Mouse (Mus musculus): ENCODE data around the gene Pds5b.
"Not testable (repeated sequence)": the region's sequence is repeated elsewhere in the genome, so short reads cannot be mapped to it uniquely, and the experiment has no call there.

Pds5b gene

DNA sequence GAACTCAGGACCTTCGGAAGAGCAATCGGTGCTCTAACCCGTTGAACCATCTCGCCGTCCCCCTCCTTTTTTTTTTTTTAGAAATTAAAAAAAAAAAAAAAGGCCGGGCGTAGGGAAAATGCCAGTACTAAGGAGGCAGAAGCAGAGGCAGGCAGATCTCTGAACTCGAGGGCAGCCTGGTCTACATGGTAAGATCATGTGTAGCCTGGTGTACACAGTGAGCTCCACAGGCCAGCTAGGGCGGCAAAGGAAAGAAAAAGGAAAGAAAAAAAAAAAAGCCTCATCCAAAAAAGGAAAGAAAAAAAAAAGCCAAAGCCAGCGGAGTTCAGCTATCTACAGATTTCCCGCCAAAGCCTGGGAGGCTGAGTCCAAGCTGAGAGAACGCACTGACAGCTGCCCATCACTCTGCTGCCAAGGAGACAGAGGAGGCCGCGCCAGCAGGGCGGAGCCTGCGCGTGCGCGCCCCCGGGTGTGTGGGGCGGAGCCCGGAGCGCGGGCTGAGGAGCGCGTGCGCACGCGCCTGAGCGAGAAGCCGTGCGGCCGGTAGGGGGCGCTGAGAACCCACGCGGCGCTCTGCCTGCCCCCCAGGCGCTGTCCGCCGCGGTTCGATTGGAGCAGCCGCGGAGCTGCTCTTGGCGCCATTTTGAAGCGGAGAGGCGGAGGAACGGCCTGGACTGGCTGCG, at the start of gene Pds5b:
Gene Pds5b (plus strand): TSS at position 587 of the 683 bp plus-strand sequence.
- DNase-seq (ENCODE audit: low spot score in 2 of 2), result peak; percentile 84 to 92

DNA sequence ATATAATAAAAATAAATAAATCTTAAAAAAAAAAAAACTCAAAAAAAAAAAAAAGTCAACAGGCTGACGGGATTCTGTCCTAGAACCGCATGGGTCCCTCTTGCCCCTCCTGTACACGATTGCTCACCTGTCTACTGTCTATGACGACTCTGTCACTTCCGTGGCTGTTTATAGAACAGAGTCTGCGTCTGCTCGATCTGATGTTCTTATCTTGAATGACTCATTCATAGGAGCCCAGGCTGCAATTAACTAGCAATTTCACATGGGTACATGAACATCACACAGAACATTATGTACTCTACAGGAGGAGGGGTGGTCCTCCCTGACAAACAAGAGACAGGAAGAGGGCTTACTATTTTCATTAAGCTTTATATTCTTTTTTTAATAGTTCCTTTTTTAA, 48.0 kb upstream of the Pds5b start:
- no peak for DNase-seq (ENCODE audit: low spot score in 2 of 2)

DNA sequence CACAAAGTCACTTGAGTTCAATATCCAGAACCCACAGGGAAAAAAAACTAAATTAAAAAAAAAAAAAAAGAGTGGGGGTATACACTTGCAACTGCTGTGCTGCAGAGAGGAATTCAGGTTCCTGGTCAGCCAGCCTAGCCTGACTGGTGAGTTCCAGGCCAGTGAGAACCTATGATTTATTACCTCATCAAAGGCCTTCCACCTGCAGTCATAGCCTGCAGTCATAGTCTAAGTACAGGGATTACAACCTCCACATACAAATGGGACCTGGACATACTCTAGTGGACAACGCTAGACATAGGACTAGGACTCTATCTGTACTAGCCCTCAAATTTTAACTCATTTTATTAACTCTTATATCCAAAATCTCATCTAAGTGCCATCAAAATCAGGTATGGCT, 44.3 kb upstream of the Pds5b start:
- no peak for DNase-seq (ENCODE audit: low spot score in 2 of 2)

DNA sequence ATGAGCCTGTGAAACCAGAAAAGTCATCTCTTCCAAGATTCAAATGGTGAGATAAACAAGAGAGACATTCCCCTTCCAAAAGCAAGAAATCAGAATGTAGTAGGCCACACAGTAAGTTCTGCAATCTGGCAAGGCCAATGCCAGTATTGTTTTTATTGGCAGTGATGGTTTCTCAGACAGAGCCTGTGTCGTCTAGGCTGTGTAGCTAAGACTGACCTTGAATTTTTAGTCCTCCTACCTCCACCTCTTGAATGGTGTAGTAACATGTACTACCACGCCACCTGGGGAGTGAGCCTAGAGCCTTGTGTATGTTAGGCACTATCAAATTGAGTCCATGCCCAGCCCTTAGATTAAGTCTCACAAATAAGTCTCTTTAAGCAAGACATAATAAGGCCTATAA, 43.8 kb upstream of the Pds5b start:
- no peak for DNase-seq (ENCODE audit: low spot score in 2 of 2)

DNA sequence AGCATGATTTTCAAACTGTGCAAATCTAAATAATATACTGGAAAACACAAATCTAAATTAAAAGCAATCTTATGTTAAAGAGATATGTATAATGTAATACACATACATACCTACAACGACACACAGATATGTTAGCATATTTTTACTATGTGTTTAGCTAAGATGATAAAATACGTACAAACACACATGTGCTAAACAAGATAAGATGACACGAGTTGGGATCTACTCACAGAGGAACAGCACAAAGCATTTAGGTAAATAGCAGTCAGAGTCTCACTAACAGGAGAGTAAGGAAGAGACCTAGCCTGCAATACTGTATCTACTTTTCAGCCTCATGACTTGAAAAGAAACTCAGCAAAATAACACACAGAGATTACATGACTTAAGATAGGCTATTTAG, 32.1 kb upstream of the Pds5b start:
- DNase-seq (ENCODE audit: low spot score in 2 of 2), result no peak

DNA sequence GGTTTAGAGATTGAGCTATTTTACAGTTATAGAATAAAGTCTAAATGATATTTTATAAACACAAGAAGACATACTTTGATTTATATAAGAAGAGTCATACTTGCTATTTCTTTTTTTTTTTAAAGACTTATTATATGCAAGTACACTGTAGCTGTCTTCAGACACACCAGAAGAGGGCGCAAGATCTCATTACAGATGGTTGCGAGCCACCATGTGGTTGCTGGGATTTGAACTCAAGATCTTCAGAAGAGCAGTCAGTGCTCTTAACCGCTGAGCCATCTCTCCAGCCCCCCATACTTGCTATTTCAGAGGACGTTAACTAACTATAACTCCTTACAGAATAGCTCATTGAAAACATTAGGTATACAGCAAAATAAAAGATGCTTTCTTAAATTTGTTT, 30.1 kb upstream of the Pds5b start:
- DNase-seq (ENCODE audit: low spot score in 2 of 2), result not testable (repeated sequence)

DNA sequence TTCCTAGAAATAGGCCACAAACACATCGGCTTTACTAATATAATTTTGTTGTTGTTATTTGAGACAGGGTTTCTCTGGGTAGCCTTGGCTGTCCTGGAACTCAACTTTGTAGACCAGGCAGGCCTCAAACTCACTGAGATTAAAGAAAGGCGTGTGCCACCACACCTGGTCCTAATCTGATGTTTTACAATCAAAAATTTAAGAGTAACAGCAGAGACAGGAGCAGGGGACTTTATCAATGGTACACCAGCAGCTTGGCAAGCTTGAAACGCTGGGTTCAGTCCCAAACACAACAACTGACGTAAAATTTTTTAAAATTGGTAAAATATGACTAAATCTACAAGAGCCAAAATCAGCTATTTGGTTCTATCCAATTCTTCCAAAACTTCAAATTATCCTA, 28.6 kb upstream of the Pds5b start:
- DNase-seq (ENCODE audit: low spot score in 2 of 2), result no peak

DNA sequence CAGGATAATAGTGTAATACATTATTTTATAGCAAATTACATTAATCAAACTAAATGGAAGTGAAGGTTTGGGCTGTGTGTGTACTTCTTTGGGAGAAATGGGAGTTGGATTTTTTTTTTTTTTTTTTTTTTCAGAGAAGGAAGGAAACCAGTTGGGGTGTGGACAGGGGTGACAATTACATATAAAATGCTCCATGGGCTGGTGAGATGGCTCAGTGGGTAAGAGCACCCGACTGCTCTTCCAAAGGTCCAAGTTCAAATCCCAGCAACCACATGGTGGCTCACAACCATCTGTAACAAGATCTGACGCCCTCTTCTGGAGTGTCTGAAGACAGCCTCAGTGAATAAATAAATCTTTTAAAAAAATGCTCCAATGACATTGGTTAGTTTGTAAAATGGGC, 21.0 kb upstream of the Pds5b start:
- DNase-seq (ENCODE audit: low spot score in 2 of 2), result no peak

DNA sequence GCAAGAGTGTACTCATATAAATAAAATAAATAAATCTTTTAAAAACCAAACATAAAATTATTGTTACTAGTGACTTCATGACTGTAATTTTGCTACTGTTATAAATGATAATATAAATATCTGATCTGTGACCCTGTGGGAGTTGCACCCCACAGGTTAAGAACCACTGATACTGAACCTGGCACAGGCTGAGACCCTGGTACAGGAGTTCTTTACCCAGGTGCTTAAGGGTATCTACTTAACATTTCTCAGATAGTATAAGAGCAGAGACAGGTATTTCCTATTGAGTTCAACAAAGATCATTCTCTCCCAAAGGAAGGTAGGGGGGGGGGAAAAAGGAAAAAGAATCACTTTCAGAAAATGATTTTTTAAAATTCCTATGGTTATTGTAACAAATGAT, 19.0 kb upstream of the Pds5b start:
- no peak for DNase-seq (ENCODE audit: low spot score in 2 of 2)

DNA sequence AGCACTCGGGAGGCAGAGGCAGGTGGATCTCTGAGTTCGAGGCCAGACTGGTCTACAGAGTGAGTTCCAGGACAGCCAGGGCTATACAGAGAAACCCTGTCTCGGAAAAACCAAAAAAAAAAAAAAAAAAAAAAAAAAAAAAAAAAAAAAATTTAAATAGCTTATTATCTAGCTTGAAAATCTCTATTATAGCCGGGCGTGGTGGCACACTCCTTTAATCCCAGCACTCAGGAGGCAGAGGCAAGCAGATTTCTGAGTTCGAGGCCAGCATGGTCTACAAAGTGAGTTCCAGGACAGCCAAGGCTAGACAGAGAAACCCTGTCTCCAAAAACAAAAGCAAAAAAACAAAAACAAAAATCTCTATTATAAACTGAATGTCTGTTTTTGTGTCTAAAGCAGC, 14.1 kb upstream of the Pds5b start:
- not testable (repeated sequence) for DNase-seq (ENCODE audit: low spot score in 2 of 2)

DNA sequence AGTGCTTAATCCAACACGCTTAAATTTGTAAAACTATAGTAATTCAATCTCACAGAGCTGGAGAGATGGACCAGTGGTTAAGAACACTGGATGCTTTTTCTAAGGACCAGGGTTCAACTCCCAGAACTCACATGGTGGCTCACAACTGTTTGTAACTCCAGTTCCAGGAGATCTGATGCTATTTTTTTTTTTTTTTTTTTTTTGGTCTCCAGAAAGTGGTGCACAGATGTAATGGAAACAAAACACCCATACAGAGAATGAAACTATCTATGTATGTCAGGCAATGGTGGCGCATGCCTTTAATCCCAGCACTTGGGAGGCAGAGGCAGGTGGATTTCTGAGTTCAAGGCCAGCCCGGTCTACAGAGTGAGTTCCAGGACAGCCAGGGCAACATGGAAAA, 13.2 kb upstream of the Pds5b start:
- not testable (repeated sequence) for DNase-seq (ENCODE audit: low spot score in 2 of 2)

DNA sequence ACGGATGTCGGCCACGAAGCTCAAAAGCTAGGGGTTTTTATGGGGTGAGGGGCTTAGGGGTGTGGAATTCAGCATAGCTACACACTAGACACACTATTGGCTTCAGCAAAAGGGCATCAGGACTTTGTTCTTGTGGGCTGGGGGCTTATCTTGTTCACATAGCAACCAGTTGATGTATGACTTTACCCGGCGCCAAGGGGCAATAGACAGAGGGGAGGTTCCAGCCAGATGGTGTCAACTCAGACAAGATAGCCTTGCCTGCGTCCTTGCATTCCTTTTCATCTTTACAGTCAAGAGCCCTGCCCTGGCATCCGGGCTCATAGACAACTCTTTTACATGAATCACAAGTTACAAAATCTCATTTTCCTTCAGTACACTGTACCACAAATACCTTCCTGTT, 9.6 kb upstream of the Pds5b start:
- not testable (repeated sequence) for DNase-seq (ENCODE audit: low spot score in 2 of 2)

DNA sequence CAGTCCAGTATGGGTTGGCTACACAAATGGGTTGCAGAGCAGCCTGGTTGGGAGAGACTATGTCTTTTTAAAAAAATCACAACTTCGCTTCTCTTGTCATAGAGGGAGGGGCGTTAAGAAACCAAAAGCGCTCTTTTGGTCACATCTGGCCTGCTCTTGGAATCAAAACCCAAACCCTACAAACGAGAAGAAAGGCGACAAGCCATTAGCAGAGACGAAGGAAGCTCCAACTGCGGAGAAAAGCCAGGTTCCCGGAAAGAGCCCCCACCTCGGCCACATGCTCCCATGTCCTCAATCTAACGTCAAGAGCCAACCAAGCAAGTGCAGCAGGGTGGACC, 8.8 kb upstream of the Pds5b start:
- no peak for DNase-seq (ENCODE audit: low spot score in 2 of 2)

DNA sequence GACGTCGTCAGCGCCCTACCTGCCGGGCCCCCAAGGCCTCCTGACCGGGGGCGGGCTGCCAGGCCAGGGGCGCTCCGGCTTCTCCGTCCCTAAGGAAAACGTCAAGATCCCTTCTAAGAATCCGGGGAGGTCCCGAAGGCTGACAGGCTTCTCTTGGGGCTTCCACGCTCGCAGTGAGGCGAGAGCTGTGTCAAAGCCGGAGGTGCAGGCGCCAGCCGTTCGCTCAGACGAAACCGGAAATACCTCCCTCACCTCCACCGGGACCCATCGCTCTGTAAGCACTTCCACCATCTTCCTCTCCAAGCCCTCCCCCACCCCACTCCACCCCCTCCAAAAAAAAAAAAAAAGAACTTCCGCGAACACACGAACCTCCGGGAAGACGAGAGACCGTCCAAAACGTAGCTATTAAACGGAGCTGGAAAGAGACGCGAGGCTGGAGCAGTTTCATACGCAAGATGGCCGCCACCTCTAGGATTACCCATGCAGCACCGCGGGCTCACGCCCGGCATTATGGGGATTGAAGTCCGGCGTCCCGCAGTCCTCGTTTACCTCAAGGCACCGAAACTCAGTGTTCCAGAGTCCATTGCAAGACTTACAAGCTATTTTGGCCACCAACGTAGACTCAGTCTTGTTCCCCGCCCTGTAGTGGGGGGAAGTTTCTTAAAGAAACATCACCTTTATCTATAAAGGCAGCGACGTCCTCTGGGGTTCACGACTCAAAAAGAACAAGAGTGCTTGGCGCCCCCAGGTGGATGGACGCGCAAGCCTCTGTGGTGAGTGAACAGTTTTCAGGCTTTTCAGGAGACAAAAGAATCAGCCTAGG, 8.2 kb upstream of the Pds5b start:
- peak; percentile 98 to 99 for DNase-seq (ENCODE audit: low spot score in 2 of 2)

DNA sequence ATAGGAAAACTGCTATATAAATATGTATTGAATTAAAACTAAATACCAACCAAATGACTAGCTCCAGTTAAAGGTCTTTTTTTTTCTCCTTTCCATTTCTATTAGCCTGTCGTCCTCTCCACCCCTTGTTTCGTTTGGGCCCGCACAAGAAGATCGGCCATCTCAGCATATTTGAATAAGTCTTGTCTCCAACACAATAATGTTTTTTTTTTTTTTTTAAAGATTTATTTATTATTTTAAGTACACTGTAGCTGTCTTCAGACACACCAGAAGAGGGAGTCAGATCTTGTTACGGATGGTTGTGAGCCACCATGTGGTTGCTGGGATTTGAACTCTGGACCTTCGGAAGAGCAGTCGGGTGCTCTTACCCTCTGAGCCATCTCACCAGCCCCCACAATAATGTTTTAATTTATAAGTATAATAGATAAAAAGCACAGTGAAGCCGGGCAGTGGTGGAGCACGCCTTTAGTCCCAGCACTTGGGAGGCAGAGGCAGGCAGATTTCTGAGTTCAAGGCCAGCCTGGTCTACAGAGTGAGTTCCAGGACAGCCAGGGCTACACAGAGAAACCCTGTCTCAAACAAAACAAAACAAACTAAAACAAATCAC, 7.3 kb upstream of the Pds5b start, which contains the start of gene N4bp2l2:
Gene N4bp2l2 (minus strand): TSS at position 51 of the 607 bp plus-strand sequence.
- DNase-seq (ENCODE audit: low spot score in 2 of 2), result not testable (repeated sequence)

DNA sequence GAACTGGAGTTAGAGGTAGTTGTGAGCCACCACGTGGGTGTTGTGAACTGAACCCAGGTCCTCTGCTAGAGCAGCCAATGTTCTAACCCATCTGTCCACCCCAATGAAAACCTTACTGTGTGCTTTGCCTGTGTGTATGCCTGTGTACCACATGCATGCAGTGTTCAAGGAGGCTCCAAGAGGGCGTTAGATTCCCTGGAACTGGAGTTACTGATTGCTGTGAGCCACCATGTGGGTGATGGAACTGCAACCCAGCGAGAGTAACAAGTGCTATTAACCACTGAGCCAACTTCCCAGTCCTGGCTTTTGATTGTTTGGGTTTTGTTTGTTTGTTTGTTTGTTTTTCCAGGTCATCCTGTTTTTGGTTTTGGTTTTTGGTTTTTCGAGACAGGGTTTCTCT, 4.8 kb upstream of the Pds5b start:
- no peak for DNase-seq (ENCODE audit: low spot score in 2 of 2)

DNA sequence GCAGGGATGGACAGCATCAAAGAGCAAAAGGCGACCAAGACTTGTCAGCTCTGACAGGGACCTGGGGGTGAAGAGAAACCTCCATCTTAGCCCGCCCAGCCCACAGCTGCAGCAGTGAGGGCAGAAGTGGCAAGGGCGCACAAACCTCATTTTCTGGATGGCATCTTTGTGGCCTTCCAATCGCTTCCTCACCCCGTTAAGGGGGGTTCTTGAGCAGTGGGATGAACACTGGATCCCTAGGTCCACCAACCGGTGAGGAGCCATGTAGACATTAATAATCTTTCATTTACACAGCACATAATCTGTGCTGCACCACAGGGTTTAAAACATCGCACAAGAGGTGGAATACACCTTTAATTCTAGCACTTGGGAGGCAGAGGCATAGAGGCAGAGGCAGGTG, 1.2 kb upstream of the Pds5b start:
- no peak for DNase-seq (ENCODE audit: low spot score in 2 of 2)

DNA sequence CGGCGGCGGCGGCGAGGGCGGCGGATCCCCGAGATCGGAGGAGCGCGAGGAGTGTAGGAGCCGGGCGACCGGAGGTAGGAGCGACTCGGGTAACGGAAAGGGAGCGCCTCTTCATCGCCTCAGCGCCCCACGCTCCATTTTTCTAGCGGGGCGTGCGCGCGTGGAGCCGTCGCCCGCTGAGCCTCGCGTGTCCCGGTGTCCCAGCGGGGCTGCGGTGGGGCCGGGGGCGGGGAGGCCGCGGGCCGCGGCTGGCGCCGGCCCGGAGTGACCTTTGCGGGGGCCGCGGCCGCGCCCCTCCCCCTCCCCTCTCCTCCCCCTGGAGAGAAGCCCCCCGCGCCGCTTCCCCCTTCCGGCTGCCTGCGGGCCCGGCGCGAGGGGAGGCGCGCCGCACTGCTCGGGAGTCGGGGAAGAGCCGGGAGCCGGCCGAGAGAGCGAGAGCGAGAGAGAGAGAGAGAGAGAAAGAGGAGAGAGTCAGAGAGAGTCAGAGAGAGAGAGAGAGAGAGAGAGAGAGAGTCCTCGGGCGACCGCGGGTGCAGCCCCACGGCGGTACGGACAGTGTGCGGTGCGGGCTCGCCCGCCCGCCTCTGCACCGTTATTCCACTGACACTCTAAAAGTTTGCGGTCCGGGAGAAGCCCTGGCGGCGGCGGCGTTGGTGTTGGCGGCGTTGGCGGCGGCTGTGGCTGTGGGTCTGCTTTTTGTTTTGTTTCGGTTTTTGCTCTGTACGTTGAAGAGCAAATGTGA, 512 bp downstream of the Pds5b start:
- DNase-seq (ENCODE audit: low spot score in 2 of 2), result no peak

DNA sequence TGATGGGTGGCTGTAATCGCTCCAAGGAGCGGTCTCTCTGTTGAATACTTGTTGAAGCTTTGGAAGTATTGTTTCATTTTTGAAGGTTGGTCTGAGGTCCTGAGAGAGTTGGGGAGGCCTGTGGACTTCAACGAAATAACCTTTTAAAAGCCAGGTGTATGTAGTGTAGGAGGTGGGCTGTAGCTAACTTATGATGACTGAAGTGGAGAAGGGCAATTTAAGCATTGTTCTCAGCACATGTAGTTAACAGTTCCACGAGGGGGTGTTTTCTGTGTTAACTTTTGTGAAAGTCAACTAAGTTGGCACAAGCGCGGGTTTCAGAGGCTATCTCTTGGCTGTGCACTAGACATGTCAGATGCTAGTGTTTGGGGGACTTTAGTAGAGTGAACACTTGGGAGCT, 1.3 kb downstream of the Pds5b start:
- DNase-seq (ENCODE audit: low spot score in 2 of 2), result no peak

DNA sequence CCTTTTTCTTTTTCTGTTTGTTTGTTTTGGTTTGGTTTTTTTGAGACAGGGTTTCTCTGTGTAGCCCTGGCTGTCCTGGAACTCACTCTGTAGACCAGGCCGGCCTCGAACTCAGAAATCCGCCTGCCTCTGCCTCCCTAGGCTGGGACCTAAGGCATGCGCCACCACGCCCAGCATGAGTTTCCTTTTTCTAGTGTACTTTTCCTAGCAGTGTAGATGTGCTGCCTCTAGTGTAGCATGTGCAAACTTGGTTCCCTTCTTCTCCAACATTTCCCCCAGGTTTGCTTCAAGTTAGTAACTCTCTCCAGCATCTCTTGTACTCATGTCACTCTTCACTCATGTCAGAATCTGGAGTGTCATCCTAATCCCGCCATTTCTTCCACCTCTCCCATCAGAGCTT, 9.3 kb downstream of the Pds5b start:
- not testable (repeated sequence) for DNase-seq (ENCODE audit: low spot score in 2 of 2)

DNA sequence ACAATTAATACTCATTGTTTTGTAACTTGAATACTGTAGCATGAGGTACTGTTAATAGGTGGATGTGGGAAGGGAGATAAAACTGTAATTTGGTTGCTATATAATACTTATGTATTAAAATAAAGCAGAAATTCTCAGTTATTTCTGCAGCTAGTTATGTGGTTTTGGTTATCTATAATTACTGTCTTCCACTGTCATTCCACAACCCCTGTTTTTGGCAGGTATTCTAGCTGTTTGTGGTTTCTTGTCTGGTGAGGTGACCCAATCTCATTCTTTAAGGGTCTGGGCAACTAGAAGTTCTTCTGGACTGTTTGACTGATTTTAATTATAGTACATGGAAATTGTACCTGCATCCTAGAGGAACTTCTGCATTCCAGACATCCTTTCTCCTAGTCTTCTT, 17.1 kb downstream of the Pds5b start:
- DNase-seq (ENCODE audit: low spot score in 2 of 2), result no peak

DNA sequence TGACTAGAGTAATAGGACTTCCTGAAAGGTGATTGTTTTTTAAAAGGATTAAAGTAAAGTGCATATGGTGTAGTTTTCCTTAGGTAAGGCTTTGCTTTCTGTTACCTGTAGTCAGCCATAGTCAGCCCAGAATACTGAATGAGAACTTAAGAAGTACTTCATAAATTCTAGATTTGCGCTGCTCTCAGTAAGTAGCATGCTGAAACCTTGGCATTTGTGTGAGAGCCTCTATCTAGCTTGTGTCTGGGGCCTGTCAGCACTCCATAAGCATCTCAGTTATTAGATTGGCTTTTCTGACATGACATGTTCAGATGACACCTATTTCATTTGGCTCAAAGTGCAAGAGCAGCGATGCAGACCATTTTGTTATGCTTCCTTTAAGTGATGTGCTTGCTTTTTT, 19.7 kb downstream of the Pds5b start:
- no peak for DNase-seq (ENCODE audit: low spot score in 2 of 2)

All from left cerebral cortex, adult 9 months (tissue).